Mouse (Mus musculus) urinary bladder, postnatal 25 days (tissue): ENCODE data around the gene Pex14.
"Not testable (repeated sequence)": the region's sequence is repeated elsewhere in the genome, so short reads cannot be mapped to it uniquely, and the experiment has no call there.

Experiments used
- DNase-seq: peaks from one replicate; pipeline ENCODE4 v3.0.0; 2022; ENCODE audit warnings: low spot score

Pex14 gene

DNA sequence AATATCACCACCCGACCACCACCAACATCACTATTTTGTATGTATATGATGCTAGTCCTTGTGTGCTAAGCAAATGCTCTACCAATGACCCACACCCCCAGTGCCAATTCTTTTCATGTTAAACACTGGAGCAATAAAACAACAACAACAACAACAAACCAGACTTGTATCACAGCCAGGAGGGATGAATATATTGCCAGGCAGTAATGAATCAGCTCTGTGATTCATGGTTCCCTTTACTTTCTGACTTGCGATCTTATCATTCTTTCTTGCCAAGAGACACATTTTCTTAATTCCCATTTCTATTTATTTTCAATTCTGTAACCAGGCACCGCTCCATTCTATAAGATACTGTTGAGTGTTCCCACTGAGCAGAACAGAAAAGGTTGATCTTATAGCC is 1.8 kb upstream of the Pex14 start:
- DNase-seq = no peak

DNA sequence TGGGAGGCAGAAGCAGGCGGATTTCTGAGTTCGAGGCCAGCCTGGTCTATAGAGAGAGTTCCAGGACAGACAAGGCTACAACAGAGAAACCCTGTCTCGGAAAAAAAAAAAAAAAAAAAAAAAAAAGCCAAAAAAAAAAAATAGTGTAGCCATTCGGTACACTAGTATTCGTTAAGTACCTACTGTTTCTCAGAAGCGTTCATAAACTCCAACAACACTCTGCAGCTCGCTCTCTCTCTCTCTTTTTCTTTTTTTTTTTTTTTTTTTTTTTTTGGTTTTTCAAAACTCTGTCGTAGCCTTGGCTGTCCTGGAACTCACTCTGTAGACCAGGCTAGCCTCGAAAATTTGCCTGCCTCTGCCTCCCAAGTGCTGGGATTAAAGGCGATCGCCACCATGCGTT is 773 bp upstream of the Pex14 start:
- DNase-seq = not testable (repeated sequence)

DNA sequence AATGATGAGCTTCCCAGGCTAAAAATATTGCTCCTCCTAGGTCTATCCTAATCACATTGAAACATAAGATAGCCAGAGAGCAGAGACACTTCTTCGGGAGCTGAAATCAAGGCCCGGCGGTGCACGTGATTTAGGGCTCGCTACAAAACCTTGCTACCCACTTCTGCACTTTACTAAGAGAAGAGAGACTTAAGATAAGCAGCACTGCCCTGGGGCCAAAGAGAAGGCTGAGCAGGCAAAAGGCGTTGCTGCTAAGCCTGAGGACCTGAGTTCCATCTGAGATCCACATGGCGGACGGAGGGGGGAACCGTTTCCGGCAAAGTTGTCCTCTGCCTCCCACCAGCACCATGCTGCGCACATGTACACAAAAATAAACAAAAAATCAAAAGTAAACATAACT is 1.1 kb downstream of the Pex14 start:
- DNase-seq = no peak

DNA sequence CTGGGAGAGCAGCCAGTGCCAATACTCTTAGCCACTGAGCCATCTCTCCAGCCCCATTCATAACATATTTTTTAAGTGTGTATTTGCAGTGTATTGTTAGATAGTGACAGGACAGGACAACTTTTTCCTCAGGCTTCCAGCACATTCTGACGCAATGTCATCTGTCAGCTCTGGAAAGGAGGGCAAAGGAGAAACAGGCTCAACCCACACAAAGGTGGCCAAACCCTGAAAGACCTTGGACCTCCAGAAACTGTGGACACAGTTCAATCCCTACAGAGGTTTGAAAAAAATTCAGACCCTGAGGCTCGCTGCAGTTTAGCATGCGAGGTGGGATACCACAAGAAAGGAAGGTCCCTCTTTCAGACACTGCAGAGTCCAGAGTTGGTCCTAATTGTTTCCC is 1.7 kb downstream of the Pex14 start:
- DNase-seq = no peak

- no peak for DNase-seq
Measured at GRCm38 (mm10) chr4:149091364-149091763, 8.3 kb downstream of the Pex14 start.

DNA sequence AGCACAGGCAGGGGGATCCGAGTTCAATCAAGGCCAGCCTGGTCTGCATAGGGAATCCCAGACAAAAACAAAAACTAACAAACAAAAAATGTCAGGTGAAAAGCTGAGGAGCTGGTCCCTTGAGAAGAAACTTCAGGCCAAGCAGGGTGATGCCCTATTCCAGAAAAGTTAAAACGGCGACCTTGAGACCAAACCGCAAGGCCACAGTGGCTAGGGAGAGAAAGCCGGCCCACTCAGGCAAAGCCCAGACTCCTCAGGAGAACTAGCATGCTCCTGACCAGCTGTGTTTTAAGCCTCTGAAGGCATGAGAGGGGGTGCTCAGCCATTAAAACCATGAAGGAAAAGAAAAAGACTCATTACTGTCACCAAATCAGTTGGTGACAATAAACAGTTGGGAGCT is 14.3 kb downstream of the Pex14 start:
- DNase-seq = no peak

GRCm38 (mm10) chr4:149081528-149081927 is 18.1 kb downstream of the Pex14 start:
- DNase-seq = peak; percentile 71

- no peak for DNase-seq
Measured at GRCm38 (mm10) chr4:149080111-149080510, 19.6 kb downstream of the Pex14 start.

DNA sequence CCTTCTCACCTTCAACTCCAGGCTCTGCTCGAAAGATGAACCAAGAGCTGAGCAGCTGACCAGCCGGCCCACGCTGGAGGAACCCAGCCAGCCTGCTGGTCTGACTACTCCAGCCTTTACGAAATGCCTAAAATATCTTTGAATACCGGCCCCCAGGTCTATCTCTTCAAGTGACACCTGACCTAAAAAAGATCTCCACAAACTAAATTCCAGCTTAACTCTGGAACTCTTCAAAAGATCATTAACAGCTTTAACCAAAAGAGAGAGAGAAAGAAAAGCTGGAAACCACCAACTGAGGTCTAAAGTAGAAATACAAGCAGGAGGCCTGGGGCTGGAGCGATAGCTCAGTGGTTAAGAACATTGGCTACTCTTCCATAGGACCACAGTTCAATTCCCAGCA is 20.0 kb downstream of the Pex14 start:
- no peak for DNase-seq

DNA sequence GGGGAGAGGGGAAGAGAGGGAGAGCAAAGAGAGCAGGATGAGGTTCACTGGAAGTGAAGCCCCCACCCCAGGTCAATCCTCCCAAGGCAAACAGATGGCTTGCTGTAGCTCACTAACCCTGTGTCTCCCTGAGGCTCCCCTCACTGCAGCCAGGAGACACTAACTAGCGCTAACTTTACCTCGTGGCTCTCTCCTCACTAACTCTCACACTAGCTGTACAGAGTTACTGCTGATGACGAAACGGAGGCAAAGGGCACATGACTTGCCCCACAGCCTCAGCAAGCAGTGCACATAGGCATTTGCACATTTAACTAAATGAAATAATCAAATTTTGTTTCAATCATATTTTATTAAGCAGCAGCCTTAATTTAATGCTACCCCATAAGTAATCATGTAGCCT is 21.4 kb downstream of the Pex14 start:
- DNase-seq = no peak

GRCm38 (mm10) chr4:149075871-149076575 is 23.7 kb downstream of the Pex14 start:
- peak; percentile 46 for DNase-seq

- DNase-seq = no peak
Measured at GRCm38 (mm10) chr4:149075073-149075472, 24.6 kb downstream of the Pex14 start.

DNA sequence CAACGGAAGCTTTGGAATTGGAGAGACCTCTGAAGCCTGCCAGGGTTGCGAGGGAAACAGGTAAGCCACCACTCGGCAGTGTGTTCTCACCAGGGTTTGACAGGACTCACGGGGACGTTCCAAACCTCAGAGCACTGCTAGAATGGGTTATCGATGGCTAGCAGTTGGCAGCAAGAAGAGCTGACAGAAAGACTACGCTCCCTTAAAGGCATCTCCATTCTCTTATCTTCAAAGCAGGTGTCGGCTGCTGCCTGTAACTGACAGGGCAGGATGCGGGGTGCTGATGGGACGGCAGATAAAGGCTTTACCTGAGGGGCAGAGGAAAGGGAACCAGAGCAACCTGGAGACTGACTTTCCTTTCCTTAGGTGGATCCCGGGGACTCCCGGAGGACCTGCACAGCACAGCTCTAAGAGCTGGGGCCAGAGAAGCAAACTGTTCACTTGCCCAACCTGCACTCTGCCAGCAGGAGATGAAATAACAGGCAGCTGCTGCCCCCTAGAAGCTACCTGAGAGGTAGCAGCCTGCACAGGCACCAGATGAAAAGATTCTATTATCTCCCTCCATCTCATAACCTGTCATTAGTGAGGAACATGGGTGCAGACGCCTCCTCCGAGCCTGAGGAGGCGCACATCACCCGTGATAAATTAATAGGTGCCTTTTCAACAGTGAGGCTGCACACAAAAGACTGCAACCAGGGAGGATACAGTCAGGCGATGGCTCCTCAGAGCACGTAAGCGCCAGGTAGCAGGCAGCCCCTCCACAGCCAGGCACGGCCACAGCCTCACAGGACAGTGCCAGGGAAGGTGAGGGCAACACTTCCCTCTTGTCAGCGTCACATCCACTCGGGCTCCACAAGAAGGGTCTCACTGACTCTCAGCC is 32.8 kb downstream of the Pex14 start:
- DNase-seq = no peak

- no peak for DNase-seq
Measured at GRCm38 (mm10) chr4:149064061-149064854, 35.4 kb downstream of the Pex14 start.

DNA sequence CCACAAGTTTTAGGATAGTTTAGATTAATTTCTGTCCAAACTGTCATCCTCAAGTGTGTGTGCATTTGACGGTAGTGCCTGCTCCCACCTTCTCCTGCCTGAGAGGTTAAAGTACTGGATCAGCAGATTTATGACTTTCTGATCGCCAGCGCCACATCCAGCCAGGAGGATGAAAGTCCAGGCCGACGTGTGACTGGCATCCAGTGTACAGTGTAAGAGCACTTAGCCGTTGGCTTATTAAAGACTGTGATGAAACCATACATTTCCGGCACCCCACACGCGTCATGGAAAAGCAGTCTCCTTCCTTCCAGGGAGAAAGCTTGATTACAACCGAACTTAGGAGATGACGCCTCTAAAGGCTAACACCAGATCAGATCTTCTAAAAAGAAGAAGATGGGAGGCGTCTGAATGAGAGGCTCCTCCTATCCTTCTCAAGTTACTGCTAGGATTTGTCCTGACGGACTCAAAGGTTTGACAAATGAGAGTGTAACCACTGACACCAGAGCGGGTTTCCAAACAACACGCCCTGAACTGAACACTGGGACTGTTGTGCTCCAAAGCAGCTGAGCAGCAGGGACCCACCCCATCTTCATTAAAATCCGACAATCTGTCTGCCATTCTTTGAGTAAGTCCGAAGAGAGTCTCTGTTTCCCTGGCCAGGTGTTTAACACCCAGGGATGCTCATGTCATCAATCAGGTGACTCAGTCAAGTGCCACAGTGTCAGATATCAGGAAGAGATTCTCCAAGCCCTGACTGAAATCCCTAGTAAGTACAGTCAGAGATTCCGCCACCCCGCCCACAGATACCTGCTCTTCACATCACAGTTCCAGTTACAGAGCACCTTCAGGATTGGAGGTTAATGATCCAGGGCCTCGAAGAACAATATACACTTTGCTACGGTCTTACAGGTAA is 37.0 kb downstream of the Pex14 start:
- no peak for DNase-seq

GRCm38 (mm10) chr4:149061432-149061718 is 38.3 kb downstream of the Pex14 start:
- no peak for DNase-seq

DNA sequence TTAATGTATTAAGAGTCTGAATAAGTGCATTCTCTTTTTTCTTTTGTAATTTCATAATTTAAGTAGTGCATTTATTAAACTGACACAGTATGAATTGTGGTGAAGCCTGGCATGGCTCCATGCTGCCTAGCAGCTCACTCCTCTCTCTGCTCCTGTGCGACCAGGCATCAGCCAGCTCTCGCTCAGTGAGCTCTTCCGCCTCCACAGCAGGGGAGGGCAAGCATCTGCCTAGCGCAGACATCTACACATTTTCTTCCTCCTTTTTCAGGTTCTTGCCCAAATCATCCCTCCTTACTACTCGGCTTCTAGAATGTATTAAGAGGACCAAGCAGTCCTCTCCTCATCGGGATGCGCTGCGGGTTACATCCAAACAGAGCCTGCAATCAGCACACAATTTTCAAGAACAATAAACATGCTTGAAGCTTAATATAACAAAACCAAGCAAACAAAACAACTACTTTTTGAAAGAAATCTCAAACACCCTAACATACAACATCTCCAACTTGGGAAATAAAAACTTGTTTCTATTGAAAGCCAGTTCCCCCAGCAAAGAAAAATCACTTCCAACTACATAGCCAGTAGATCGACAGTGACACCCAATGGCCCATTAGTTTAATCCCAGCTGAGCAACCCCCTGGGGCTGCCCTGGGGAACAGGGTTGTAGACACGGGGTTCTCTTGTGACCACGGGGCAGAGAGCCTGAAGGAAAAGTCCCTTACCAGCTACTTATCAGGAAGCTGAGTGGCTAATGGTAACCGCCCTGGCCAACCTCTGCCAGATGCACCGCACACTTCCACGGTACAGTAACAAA is 38.9 kb downstream of the Pex14 start:
- DNase-seq = no peak

DNA sequence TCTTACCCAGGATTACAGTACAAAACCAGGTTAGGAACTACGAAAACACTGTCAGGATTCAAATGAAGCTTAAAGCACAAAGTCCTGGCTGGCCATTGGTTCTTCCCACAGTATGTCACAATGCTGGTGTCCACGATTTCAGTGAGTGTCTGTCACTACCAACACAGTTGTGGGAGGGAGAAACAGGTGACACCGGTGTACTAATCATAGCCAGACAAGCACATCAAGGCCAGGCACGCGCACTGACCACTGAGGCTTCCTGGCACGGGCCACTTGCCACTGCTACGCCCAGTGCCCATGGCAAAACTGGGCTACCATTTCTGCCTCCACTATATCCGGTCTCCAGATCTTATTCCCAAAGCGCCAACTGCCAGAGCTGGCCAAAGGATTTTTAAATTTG is 40.0 kb downstream of the Pex14 start:
- DNase-seq = no peak

DNA sequence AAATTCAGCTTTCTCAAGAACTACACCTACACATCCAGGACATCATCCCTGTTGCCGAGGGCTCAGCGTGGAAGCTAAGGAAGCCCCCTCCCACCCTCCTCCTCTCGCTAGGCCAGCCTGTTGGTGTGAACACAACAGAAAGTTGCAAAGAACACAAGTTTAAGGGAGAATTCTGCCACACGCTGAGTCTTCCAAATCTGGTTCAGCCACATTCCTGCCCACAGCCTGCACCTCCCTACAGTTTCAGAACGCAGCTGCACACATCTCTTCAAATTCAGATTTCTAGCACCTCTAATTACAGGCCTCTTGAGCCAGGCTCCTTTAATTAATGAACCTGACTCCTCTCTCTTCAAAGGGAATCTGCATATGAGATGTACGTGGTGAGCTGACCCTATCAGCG is 41.4 kb downstream of the Pex14 start:
- DNase-seq = no peak

GRCm38 (mm10) chr4:149057470-149057869 is 42.2 kb downstream of the Pex14 start:
- no peak for DNase-seq

DNA sequence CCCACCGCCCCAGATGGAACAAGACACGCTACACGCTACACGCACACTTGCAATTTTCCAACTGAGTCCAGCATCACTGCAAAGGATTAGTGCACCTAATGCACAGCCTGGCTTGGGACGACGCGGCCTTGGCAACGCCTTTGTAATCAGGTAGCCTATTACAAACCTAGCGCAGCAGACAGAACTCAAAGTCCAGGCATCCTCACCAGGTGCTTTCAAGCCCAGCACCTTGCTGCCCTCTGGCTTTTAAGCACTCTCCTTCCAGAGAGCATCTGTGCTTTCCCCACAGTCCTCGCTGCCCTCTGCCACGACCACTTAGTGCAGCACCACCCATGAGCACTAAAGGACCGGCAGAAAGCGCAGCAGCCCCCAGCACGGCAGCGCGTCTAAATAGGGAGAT is 42.7 kb downstream of the Pex14 start:
- no peak for DNase-seq
